Mouse (Mus musculus) testis, adult 2 months (tissue): ENCODE results near the gene Kcnc1. TPM values are rescaled to one million over a fixed set of nuclear protein-coding genes. Genes with fewer than 3 reads are reported as not detected.

Experiments used
- H3K27ac ChIP-seq: fragments of 200-500 bp; 2 replicates; pipeline ENCODE4 v1.5.1; 2012; ENCODE audit warnings: low read depth, low read length; ENCODE audit not compliant: control insufficient read depth, insufficient read depth
- H3K27me3 ChIP-seq: fragments of 200-500 bp; 2 replicates; pipeline ENCODE4 v1.6.1; 2012; ENCODE audit warnings: mild to moderate bottlenecking, low read length, moderate library complexity; ENCODE audit not compliant: control insufficient read depth, insufficient read depth
- H3K36me3 ChIP-seq: fragments of 200-500 bp; 2 replicates; pipeline ENCODE4 v1.6.1; 2012; ENCODE audit warnings: mild to moderate bottlenecking, low read length; ENCODE audit not compliant: control insufficient read depth, insufficient read depth
- H3K4me1 ChIP-seq: fragments of 200-500 bp; 2 replicates; pipeline ENCODE4 v1.6.1; 2012; ENCODE audit warnings: low read length; ENCODE audit not compliant: control insufficient read depth, insufficient read depth
- H3K4me3 ChIP-seq: fragments of 200-500 bp; 2 replicates; pipeline ENCODE4 v1.5.1; 2012; ENCODE audit warnings: low read depth, mild to moderate bottlenecking, low read length, moderate library complexity, mixed read lengths; ENCODE audit not compliant: control insufficient read depth
- CTCF ChIP-seq: fragments of 200-500 bp; IDR thresholded peaks from 2 replicates; pipeline ENCODE4 v1.5.1; 2012; ENCODE audit warnings: low read depth, mild to moderate bottlenecking, inconsistent platforms, low read length, moderate library complexity; ENCODE audit not compliant: control insufficient read depth, insufficient read depth, insufficient replicate concordance
- POLR2A ChIP-seq: fragments of 200-500 bp; IDR thresholded peaks from 2 replicates; pipeline ENCODE4 v1.6.1; 2012; ENCODE audit warnings: low read depth, mild to moderate bottlenecking, inconsistent platforms, low read length, moderate library complexity; ENCODE audit not compliant: control insufficient read depth
- polyA plus RNA-seq: library from polyadenylated mRNA; depleted of rRNA; stranded (reverse); fragments of >200 nt; gene quantifications from 2 replicates; pipeline ENCODE4 v1.2.3, GENCODE M21; 2012

Gene Kcnc1
- polyA plus RNA-seq, 1 experiment: 14.6 TPM

GRCm38 (mm10) chr7:46364154-46364553, 32.1 kb upstream of the Kcnc1 start:
- Histone ChIP-seq H3K4me3 (no peak overlapping the region), H3K36me3 (no peaks in the 10 kb centered on the region), H3K27me3 (no peaks in the 10 kb centered on the region), H3K27ac (no peak overlapping the region), H3K4me1 (no peaks in the 10 kb centered on the region)
- TF ChIP-seq CTCF: no peak
- no peak for TF ChIP-seq POLR2A

DNA sequence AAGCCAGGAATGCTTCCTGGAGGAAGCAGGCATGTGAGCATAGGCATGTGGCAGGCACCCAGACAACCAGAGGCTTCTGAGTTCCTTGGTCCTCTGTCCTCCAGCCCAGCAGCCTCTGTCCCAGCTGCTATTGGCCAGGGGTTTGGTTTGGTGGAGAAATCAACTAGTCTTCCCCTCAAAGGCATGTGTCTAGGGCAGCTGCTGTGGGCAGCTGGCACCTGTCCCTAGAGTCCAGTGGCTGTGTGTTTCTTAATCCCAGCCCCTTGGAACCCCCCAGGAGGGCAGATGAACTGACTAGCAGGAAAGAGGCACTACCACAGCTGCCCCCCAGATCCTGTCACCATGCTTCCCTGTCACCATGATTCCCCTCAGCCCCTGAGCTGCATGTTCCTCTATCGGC, 30.5 kb upstream of the Kcnc1 start:
- H3K4me1 ChIP-seq: no peaks in the 10 kb centered on the region
- H3K4me3 ChIP-seq: no peak overlapping the region
- no peaks in the 10 kb centered on the region for H3K27me3 ChIP-seq
- no peaks in the 10 kb centered on the region for H3K36me3 ChIP-seq
- H3K27ac ChIP-seq: no peak overlapping the region
- no peak for TF ChIP-seq POLR2A
- TF ChIP-seq CTCF: no peak

DNA sequence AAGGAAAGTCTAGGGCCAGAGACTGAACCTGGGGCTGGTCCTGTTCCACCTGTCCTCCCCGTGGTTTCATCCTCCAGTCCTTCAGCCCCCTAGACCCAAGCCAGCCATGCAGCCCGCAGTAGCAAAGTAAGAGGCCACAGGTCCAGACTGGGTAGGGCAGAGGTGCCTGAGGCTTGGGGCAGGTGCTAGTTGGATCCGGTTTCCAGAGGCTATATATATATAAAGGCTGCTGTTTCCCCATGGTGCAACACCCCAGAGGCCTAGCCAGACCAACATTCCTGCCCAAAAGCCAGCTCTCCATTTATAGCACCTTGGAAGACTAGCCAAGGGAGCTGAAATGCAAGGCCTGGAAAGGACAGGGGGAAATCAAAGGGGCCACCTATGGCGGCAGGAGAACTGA, 25.2 kb upstream of the Kcnc1 start:
- no peak overlapping the region for H3K4me3 ChIP-seq
- TF ChIP-seq POLR2A (no peak), CTCF (no peak)
- no peaks in the 10 kb centered on the region for H3K4me1 ChIP-seq
- no peak overlapping the region for H3K27ac ChIP-seq
- H3K36me3 ChIP-seq: no peaks in the 10 kb centered on the region
- H3K27me3 ChIP-seq: no peaks in the 10 kb centered on the region

GRCm38 (mm10) chr7:46376172-46377007, 19.9 kb upstream of the Kcnc1 start, which contains the start of gene Myod1:
Gene Myod1 (plus strand): TSS chr7:46376474.
- Histone ChIP-seq H3K27me3 (no peaks in the 10 kb centered on the region; the same call in 1 of the 2 replicates), H3K4me3 (peak within 1 kb of the TSS; percentile 12), H3K4me1 (peaks cover 9% of the 10 kb centered on the region), H3K36me3 (no peaks in the 10 kb centered on the region), H3K27ac (no peak within 1 kb of the TSS)
- no peak for TF ChIP-seq CTCF
- TF ChIP-seq POLR2A: no peak

DNA sequence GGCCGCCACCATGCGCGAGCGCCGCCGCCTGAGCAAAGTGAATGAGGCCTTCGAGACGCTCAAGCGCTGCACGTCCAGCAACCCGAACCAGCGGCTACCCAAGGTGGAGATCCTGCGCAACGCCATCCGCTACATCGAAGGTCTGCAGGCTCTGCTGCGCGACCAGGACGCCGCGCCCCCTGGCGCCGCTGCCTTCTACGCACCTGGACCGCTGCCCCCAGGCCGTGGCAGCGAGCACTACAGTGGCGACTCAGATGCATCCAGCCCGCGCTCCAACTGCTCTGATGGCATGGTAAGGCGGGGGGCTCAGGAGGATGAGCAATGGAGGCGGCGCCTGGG, 19.3 kb upstream of the Kcnc1 start:
- H3K27me3 ChIP-seq: no peaks in the 10 kb centered on the region; the same call in 1 of the 2 replicates
- peaks cover 9% of the 10 kb centered on the region for H3K4me1 ChIP-seq
- TF ChIP-seq POLR2A: no peak
- TF ChIP-seq CTCF: no peak
- no peak overlapping the region for H3K27ac ChIP-seq
- H3K4me3 ChIP-seq: peak overlapping the region; percentile 12
- no peaks in the 10 kb centered on the region for H3K36me3 ChIP-seq

DNA sequence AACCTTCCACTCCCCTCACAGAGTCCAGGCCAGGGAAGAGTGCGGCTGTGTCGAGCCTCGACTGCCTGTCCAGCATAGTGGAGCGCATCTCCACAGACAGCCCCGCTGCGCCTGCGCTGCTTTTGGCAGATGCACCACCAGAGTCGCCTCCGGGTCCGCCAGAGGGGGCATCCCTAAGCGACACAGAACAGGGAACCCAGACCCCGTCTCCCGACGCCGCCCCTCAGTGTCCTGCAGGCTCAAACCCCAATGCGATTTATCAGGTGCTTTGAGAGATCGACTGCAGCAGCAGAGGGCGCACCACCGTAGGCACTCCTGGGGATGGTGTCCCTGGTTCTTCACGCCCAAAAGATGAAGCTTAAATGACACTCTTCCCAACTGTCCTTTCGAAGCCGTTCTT, 18.2 kb upstream of the Kcnc1 start:
- Histone ChIP-seq H3K27me3 (no peaks in the 10 kb centered on the region; the same call in 1 of the 2 replicates), H3K36me3 (no peaks in the 10 kb centered on the region), H3K4me1 (peaks cover 9% of the 10 kb centered on the region), H3K4me3 (no peak overlapping the region), H3K27ac (no peak overlapping the region)
- no peak for TF ChIP-seq POLR2A
- no peak for TF ChIP-seq CTCF

DNA sequence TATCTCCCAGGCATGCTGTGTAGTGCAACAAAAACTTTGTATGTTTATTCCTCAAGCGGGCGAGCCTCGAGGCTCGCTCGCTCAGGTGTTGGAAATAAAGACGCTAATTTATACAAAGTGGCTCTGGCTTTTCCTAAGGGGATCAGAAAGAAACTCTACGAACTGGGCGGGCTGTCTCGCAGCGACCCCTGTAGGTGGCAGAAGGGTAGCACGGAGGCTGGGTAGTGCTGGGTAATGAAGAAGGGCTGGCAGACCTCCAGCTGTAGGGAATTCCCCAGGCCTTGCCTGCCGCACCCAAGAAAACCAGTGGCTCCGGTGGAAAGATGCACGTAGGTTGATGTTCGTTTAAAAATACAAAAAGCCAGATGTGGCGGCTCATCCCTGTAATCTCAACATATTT, 17.3 kb upstream of the Kcnc1 start:
- H3K27ac ChIP-seq: no peak overlapping the region
- no peaks in the 10 kb centered on the region for H3K36me3 ChIP-seq
- peak; percentile 64; the same call in 1 of the 2 replicates for TF ChIP-seq CTCF
- TF ChIP-seq POLR2A: no peak
- no peaks in the 10 kb centered on the region; the same call in 1 of the 2 replicates for H3K27me3 ChIP-seq
- peaks cover 9% of the 10 kb centered on the region for H3K4me1 ChIP-seq
- H3K4me3 ChIP-seq: no peak overlapping the region

- peaks cover 9% of the 10 kb centered on the region for H3K4me1 ChIP-seq
- TF ChIP-seq POLR2A: no peak
- no peak for TF ChIP-seq CTCF
- H3K27ac ChIP-seq: no peak overlapping the region
- H3K36me3 ChIP-seq: no peaks in the 10 kb centered on the region
- no peaks in the 10 kb centered on the region; the same call in 1 of the 2 replicates for H3K27me3 ChIP-seq
- no peak overlapping the region for H3K4me3 ChIP-seq
Measured at GRCm38 (mm10) chr7:46380625-46381024, 15.7 kb upstream of the Kcnc1 start.
